Mouse (Mus musculus) naive thymus-derived CD4-positive, alpha-beta T cell, adult 2 months (primary cell): ENCODE data around the gene Phf19.

Source experiments
- DNase-seq: peaks from one replicate; pipeline ENCODE4 v3.0.0-alpha.2; 2011; ENCODE audit warnings: low read depth

Gene Phf19

GRCm38 (mm10) chr2:34938269-34939208, 24.7 kb upstream of the Phf19 start:
- DNase-seq = peak; percentile 68

DNA sequence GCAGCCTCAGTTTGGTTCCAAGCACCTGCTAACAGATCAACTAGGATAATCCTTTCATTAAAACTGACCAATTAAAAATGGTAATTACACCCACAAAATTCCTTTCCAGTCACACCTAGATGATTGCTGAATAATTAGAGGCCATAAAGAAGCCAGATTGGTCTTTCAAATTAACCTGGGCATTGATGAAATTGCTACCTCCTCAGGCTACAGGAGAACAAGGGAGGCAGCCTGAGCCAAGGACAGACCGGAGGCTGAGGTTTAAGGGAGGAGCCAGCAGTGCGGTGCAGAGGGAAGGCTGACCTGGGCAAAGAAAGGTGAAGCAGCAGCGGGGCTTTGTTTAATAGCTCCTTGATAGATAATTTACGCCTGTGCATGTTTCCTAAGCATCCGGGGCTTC, 23.6 kb upstream of the Phf19 start:
- DNase-seq = peak; percentile 40

GRCm38 (mm10) chr2:34927320-34927719, 13.5 kb upstream of the Phf19 start:
- DNase-seq = no peak

- no peak for DNase-seq
Observed at GRCm38 (mm10) chr2:34922729-34923128, 8.9 kb upstream of the Phf19 start.

DNA sequence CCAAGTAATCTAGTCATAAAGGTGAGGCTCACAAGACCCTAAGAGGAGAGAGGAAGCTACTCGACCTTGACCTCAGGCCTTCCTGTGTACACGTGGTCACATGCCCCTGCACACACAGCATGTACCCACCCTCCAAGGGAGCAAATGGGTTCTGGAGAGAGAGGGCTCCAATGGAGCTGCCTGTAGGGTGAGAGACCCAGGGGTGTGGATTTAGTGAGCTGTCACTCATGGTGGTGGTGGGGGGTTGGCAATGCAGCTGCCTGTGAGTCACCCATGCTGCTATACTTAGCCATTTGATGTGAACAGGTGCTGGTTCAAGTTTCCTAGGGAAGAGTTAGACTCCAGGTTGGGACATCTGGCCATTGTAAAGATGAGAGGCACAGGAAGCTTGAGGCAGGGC, 6.3 kb upstream of the Phf19 start:
- no peak for DNase-seq

GRCm38 (mm10) chr2:34915103-34915502, 1.3 kb upstream of the Phf19 start:
- DNase-seq = peak; percentile 39

GRCm38 (mm10) chr2:34914823-34915082, 927 bp upstream of the Phf19 start:
- no peak for DNase-seq

GRCm38 (mm10) chr2:34914069-34914822, 420 bp upstream of the Phf19 start:
- peak; percentile 70 for DNase-seq

GRCm38 (mm10) chr2:34912613-34913012, 1.2 kb downstream of the Phf19 start:
- DNase-seq = no peak

- no peak for DNase-seq
Observed at GRCm38 (mm10) chr2:34911871-34912270, 2.0 kb downstream of the Phf19 start.

DNA sequence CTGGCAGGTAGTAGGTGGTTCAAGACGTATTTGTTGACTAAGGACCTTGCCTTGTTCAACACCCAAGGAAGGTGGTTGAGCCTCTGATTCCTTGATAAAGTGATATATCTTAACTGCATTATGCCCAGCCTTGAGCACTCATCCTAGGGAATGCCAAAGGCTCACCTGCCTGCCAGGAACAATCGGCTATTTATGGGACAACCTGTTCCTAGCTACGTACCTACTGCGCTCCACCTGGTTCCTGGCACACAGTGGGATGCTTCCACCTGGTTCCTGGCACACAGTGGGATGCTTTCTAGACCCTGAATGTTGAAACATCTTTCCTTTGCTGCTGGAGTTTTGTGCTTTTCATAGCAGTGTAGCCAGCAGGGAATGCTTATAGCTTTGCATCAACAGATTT, 4.1 kb downstream of the Phf19 start:
- no peak for DNase-seq

DNA sequence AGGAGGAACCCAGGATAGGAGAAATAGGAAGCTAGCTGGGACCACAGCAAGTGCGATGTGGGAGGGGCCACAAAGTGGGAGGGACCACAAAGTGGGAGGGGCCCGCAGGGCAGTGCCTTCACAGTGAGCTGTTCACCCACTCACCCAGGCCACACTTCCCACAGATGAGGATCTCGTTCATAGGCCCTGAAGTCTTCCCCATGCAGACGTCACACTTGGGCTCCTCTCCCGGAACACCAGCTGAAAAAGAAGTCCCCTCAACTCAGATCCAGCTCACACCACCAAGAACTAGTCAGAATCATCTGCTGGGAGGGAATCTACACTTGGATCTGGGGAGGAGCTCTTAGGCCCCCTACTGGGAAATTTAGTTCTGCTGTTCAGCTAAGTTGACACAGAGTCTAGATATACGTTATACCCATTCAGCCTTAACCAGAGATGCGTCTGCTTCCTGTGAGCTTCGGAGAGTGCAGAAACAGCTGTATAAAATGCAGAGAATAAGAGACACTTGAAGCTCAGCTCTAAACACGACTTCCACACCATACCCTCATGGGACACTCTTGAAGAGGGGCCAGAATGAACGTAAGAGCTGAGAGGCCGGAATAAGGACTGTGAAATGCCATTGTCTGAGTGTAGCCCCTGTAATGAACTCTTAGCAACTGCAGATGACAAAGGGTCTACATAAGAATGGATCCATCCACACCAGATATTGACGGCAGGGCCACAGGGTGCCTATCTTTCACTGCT, 6.8 kb downstream of the Phf19 start:
- peak; percentile 69 for DNase-seq

- DNase-seq = no peak
Observed at GRCm38 (mm10) chr2:34906426-34906825, 7.4 kb downstream of the Phf19 start.

- DNase-seq = peak; percentile 98
Observed at GRCm38 (mm10) chr2:34904849-34905542, 8.8 kb downstream of the Phf19 start.

- DNase-seq = peak; percentile 35
Observed at GRCm38 (mm10) chr2:34903652-34904405, 10.0 kb downstream of the Phf19 start.

DNA sequence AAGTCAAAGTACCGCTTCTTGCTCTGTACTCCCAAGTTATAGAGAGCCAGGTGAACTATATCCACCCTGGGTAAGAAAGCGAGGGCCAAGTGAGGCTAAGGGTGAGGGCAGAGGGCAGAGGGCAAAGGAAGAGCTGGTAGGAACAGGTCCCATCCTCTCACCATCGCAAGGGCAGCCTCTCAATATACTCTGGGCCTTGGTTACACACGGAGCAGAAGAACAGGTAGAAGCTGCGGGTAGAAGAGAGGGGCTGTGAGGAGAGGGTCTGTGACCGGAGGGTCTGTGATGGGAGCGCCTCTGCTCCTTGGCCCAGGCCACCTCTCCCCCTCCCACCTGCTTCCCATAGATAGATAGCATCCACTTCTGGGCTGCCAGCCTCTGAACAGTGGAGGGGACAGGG, 10.6 kb downstream of the Phf19 start:
- no peak for DNase-seq

- DNase-seq = no peak
Observed at GRCm38 (mm10) chr2:34902731-34903130, 11.1 kb downstream of the Phf19 start.

DNA sequence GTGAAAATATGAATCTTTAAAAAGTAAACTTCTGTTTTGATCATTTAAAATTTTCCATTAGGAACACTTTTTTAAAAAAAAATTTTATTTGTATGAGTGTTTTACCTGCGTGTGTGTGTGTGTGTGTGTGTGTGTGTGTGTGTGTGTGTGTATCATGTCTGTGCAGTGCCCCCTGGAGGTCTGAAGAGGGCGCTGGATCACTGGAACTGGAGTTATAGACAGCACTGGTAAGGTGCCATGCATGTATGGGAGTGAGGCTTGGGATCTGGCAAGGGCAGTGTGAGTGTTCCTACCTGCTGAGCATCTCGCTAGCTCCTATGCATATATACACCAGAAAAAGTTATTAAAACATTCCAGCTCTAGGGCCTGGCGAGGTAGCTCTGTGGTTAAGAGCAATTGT, 12.1 kb downstream of the Phf19 start:
- DNase-seq = no peak

DNA sequence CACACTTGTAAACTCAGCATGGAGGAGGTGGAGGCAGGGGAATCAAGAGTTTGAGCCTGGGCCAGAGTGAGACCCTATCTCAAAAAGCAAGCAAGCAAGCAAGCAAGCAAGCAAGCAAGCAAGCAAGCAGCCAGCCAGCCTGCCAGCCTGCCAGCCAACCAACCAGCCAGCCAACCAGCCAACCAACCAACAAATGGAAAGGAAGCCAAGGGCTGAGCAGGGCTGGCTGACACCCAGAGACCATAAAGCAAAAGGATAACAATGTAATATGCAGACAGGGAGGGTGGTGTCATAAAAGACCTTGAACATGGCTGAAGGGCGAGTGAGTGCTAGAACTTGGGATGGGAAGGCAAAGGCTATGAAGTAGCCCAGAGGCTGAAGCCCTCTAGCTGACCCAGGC, 13.4 kb downstream of the Phf19 start:
- no peak for DNase-seq

- no peak for DNase-seq
Observed at GRCm38 (mm10) chr2:34899682-34900081, 14.1 kb downstream of the Phf19 start.

- DNase-seq = peak; percentile 71
Observed at GRCm38 (mm10) chr2:34897820-34898219, 16.0 kb downstream of the Phf19 start.
